Mouse (Mus musculus): ENCODE measurements around the gene Rasgef1b.

The Rasgef1b gene

DNA sequence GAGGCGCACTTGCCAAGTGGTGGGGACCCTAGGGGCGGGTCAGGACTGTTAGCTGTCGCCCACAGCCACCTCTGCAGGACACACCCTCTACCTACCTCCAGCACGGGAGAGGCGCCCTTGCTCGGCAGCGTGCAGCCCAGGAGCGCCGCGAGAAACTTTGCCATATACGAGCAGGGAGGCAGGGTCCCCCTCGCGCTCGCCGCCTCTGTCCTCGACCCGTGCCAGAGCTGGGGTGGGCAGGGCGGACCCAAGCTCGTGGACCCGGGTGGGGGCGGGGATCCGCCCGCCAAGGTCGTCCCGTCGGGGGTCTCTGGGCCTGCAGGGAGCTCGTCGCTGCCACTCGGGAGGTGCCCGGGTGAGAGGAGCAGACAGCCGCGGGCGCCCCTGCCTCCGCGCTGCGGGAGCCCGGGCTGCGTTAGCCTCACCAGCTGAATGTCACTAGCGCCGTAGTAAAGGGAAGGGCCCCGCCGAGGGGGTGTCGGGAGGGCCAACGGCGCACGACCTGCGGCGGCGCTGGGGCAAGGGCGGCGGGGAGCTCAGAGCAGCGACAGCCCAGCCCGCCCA, at the start of gene Rasgef1b:
TSS of gene Rasgef1b (minus strand) at position 417 of the 564 bp plus-strand sequence.
- peak; percentile 83 for DNase-seq (ENCODE audit: low spot score)

DNA sequence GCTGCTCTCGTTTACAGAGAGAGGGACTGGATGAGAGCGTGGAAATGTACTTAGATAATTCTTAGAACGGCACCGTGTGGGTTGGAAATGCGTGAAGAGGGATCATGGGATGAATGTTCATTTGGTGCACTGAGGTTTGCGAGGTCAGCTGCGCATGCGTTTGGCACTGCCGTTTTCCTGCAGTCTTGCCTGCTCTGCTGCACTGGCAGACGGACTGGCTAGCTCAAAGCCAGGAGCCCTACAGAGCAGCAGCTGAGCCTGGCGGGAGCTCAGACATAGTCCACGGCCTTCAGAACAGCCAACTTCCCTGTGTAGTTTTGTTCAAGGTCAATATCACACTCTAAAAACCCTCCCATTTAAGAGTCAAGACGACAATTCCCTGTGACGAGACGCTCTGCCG, 46.5 kb upstream of the Rasgef1b start:
- no peak for DNase-seq (ENCODE audit: low spot score)

DNA sequence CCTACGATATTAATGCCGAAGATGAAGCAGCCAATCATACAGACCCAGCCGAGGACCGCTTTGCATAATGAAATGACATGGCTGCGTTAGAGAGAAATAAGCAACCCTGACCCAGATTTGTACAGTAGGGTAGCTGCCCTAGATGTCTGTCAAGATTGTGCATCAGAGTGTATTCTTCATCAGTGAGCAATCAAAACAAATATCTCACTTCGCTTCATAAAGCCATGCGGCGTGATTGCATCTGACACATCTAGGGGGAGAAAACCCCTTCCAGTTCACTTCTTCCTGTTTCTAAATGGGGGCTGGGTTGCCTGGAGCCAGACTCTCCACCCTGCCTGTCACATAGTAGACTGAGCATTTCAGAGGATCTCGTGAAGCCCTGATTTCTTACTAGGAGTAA, 44.4 kb upstream of the Rasgef1b start:
- no peak for DNase-seq (ENCODE audit: low spot score)

DNA sequence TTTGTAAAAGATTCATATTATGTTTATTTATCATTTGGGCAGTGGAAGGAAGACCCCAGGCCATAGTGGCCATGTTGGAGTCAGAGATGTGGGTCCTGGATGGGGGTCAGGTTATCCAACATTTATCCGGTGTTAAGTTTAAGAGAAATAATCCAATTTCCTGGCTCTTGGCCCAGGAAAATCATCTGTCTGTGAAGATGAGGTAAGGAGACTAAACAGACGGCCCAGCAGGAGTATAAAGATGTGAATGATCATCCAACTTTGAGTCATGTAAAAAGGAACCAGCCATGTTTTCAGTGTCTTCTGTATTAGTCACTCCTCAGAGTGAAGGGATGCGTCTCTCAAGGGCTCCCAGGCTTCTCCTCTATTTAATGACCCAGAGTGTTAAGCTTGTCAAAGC, 35.4 kb upstream of the Rasgef1b start:
- no peak for DNase-seq (ENCODE audit: low spot score)

DNA sequence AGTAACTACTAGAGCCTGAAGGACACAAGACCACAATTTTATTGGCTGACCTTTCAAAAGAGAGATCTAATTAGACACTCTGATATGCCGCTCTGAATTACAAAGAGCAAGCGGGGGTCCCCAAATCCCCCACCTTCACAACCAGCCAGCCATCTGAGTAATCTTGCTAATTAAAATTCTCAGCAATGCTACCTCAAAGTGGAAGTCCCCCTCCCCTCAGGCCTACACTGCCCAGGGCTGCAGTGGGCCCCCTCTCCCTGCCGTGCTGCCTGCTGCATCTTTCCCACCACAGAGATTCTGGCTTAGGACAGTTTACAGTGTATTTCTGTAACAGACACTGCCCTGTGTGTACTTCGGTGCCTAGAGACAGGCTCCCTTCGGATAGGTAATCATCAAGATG, 30.0 kb upstream of the Rasgef1b start:
- no peak for DNase-seq (ENCODE audit: low spot score)

DNA sequence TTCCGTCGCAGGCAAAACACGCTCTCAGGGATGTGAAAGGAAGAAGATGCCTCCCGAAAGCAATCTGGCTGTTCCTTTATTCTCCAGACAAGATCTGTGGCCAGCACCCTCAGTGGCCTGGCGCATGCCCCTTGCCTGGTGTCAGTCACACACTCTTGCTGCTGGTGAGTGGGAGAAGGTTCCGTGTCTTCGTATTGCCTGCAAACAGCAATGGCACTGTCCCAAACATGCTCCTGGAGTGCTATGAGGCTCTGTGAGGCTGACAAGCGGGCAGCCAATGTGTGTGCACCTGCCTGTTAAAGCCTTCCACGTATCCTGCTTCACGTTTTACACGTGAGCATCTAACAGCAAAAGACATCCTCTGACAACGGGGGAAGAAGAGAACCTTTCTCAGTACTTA, 25.0 kb upstream of the Rasgef1b start:
- no peak for DNase-seq (ENCODE audit: low spot score)

DNA sequence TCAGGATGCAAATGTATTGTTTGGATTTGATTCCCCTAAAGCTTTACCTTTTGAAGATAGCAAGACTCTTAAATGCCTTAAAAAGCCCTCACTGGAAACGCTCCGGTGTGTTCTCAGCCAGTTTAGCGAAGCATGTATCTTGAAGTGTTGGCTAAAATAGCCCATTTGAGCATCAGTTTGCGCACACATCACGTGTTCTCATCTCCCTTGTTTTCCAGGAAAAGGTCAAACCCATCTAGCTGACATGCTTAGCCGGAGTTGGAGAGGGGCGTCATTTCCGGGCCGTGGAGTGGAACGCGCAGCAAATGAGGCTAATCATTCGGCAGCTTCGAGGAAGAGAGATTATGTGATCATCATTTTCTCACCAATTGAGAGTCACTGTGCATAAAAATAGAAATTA, 24.5 kb upstream of the Rasgef1b start:
- no peak for DNase-seq (ENCODE audit: low spot score)

DNA sequence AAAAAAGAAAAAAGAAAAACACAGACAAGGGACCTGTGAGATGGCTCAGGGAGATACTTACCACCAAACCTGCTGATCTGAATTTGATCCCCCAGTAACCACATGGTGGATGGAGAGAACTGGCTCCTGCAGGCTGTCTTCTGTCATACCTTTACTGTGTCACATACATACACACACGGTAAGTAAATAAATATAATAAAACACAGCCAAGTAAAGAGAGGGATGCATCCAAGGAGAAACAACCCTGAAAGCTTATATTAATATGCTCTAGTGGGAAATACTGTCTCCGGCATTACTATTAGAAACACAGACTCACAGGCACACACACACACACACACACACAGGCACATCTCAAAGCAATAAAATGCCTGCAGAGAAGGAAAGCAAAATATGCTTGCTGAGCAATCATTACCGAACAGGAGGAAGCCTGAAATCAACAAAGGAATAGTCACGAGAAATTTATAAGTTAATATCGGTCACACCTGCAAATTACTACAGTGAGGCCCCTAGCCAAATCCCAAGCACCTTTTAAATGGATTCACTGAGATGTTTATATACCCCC, 23.9 kb upstream of the Rasgef1b start:
- no peak for DNase-seq (ENCODE audit: low spot score)

DNA sequence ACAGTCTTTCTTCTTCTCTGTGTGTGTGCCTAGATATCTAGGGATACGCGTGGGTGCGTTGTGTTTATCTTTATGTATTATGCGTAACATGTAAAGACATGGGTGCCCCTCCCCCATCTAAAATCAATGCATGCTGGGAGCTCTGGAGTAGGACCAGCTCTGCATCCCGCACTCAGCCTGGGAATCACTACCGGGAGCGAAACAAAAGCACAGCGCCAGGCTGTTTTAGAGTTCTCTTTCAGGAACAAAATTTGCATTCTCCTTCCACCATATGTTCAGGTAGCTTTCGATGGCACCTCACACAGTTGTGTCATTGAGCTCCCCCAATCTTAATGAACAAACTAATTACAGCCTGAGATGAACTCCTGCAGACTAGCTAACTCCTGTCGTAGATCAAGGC, 19.6 kb upstream of the Rasgef1b start:
- DNase-seq (ENCODE audit: low spot score): no peak

DNA sequence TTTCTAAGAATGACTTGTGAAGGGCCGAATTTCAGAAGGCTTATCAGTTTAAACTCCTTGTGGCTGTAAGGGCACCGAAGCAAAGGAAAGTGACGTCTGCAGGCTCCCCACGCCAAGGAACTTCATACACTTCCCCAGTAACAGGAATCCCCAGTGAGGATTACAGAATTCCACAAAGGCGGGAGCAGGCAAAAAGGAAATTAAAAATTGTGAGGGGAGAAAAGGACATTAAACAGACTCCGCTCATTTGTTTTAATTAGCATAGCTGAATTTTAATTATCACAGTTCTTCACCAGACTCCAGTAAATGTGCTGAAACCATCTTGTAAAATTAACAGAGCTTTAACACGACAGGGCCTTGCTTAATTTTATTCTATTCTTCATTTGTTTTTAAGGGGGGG, 17.2 kb upstream of the Rasgef1b start:
- DNase-seq (ENCODE audit: low spot score): no peak

DNA sequence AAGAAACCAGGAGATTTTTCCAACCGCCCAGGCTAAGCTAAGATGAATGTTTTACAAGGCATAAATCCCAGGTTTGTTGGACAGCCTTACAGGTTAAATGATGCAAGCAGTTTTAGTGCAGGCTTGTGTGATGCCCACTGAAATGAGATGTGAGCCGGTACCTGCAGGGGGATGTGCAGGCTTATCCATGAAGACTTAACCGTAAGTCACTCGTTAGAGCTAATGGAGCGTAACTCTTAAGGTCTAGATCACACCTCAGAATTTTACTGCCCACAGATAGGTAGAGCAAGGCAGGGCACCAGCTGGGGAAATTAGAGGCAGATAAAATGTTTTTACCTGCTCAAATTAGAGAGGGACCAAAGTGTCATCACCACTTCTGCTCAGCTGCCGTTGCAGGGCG, 14.0 kb upstream of the Rasgef1b start:
- DNase-seq (ENCODE audit: low spot score): no peak

DNA sequence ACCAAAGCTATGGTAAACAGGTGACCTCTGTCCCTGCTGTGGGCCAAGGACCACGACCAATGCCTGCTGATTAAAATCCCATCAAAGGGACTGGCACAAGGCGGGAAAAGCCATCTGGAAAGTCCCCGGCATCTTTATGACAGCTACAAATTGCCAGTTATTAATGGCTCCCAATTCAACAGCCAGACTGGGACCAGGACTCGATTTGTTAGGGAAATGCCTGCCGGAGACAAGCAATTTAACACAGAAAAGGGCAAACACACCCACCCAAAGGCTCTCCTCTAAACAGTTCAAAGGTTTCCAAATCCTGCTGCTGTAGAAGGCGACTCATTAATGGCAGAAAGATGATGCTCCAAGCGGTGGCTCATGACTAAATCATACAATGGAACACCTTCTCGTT, 13.2 kb upstream of the Rasgef1b start:
- no peak for DNase-seq (ENCODE audit: low spot score)

DNA sequence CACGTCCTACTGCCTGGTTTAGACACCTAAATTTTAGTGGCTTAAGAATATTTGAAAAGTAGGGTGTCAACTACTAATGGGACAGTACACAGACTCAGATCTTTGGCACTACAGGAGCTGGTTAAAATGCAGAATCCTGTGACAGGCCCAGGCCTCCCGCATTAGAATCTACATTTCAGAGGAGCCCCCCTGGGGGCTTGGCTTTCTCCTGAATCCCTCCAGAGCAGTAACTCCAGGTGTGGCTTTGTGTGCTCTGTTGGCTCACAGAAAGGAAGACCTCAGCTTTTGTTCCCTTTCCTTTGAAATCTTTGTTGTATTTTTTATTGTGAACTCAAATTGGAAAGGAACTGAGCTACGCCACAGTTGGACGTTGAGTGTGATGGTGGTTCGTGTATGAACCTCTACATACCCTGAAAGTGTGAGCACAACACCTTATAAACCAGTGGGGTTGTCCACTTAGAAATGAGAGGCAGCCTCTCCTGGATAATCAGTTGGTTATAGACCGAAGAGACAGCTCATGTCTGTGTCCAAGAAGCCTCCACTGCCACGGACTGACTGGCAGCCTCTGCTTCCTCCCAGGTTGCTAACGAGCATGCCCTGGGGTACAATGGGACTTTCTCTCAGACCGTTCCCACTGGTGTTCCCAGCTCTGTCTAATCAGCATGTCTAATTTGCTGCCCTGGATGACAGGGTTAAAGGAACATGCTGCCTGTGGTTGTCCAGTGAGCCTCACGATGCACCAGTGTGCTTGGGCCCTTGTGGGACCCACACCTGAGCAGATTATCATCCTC, 9.3 kb upstream of the Rasgef1b start:
- no peak for DNase-seq (ENCODE audit: low spot score)

DNA sequence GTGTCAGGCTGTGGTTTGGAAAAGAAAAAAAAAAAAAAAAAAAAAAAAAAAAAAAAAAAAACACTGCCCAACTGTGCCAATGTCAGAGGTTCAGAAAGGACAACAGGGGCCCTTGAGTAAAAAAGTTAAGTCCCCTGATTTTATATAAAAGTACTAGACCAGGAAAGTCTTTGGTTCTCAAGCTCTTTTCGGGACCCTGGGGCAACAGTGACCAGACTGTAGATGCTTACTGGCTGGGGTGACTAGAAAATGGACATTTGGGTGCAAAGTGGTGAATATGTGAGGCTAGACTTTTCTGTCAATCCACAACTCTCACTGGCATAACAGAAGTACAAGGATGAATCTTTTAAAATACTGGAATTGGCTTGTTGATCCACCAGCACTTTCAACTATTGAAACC, 1.1 kb upstream of the Rasgef1b start:
- no peak for DNase-seq (ENCODE audit: low spot score)

DNA sequence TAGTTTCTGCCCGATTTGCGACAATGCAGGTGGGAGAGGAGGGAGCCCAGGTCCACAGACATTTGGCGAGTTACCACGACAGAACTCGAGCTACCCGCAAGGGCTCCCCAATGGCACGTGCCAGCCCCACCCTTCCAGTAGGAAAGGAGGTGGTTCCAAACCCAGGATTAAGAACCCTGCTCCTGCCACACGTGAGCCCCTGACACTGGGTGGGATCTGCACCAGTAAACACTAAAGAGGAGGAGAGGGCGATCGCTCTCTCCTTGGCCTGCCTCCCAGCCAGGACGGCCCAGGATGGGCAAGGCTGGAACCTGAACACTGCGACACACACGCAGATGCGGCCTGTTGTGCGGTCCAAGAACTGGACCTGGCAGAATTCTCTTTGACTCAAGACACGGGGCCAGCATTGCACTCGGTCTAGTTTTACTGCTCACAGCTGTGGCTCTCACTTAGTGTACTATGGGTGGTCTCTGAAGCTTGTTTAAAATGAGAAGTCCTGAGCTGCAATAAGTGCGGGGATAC, 557 bp upstream of the Rasgef1b start:
- DNase-seq (ENCODE audit: low spot score): peak; percentile 52

DNA sequence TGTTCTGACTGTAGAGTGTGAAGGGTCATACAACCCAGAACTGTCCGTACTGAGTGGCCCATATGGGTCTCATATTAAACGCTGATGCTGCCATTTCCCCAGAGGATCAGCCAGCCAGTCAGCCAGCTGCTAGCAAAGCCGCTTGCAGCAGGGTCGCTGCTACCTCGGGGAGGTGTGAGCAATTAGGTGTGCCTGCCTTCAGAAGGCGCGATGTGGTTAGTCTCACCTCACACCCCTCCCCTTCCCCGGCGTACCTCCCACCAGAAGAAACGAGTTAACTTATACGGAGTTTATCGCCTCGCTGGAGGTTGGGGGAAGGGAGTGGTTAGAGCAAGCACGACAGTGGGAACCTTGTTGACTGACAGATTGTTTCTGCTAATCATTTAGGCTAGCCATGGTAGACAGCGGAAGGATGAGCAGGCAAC, 826 bp downstream of the Rasgef1b start:
- peak; percentile 45 for DNase-seq (ENCODE audit: low spot score)

DNA sequence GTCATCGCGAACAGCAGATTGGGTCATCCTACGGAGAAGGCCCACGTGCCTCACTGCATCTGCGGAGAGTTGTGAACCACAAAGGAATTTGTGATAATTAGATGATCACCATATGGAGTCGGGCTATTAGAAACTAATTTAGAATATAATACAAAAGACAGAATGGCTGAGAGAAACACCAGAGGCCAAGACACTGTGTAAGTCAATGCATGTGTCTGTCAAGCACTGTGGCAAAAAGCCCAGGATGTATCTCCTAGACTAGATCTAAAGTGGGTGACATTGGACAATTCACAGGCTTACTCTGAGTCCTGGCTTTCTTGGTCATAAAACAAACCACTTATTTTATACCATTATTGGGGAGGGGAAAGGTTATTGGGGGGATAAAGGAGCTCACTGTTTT, 4.9 kb downstream of the Rasgef1b start:
- DNase-seq (ENCODE audit: low spot score): no peak

DNA sequence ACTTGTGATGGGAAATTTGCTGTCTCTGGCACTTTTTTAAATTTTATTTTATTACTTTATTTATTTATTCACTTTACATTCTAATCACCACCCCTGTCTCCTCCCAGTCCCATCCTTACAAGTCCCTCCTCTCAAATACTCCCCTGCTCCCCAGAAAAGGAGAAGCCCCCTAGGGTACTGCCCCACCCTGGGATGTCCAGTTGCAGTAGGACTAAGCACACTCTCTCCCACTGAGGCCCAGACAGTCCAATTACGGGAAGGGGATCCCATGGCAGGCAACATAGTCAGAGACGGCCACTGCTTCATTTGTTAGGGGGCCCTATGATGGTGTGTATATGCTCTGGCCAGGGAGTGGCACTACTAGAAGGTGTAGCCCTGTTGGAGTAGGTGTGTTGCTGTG, 6.6 kb downstream of the Rasgef1b start:
- DNase-seq (ENCODE audit: low spot score): no peak

DNA sequence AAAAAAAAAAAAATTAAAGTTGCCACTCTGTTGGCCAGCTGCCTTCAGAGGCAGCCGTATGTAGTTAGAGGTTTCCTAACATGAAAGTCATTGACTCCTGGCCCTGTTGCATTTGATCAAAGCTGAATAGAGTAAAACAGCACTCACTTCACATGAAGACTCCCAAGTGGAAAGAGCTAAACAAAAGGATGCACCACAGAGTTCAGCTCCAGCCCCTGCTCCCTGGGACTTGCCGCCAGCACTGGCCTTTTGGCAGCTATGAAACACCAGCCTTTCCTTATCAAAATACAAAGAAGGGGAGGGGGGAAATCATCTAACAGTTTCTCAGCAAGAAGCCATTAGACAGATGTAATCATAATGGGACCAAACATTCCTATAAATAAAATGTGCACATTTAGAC, 8.3 kb downstream of the Rasgef1b start:
- no peak for DNase-seq (ENCODE audit: low spot score)

DNA sequence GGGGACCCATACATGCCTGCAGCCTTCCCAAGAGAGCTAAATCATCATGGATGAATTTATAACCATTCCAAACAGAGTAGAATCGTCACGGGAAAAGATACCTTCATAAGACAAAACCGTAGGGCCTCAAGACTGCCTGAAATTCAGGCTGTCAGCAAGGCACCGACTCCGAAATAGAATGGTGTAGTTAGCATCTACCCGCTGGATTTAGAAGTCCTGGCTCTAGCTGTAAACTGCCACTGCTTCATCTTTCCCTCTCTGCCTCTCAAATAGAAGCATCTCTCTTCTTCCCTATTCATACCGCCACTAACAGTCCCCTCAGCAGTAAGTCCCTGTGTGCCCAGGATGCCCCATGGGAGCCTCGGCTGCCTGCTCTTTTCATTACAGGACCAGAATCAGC, 10.9 kb downstream of the Rasgef1b start:
- no peak for DNase-seq (ENCODE audit: low spot score)

DNA sequence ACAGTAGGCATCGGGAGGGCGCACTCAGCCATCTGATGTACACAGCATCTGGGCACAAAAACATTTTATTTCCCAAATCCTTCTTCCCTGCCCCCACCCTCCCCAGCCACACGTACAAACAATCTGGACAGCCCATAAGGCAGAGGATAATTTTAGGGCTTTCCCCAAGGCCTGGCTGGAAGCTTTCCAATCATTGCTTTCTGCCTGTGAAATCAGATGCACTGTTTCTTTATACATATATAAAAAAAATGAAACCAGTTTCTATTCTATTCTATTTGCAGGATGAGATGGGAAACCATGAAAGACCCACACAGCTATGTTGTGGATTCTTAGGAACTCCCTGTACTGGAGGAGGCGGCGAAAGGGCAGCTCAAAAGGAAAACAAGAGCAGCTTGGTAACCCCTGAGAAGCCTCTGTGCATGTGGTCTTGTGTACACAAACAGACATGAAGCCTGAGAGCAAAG, 13.6 kb downstream of the Rasgef1b start:
- DNase-seq (ENCODE audit: low spot score): no peak

DNA sequence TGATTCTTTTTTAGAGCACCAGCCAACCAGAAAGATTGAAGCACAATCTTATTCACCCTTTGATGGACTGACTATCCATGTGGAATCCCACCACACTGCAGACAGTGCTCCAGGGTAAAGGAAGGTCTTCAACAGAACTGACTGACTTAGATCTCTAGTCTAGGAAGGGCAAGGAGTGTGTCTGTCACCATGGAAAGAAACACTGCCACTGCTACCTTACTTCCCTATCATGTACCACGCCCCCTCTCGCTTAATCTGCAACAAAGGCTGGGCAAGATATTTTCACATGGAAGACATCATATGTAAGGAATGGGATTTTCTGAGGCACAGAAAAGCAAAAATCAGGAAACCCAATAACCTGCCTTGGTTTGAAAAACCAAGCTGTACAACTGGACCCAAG, 16.9 kb downstream of the Rasgef1b start:
- DNase-seq (ENCODE audit: low spot score): no peak

DNA sequence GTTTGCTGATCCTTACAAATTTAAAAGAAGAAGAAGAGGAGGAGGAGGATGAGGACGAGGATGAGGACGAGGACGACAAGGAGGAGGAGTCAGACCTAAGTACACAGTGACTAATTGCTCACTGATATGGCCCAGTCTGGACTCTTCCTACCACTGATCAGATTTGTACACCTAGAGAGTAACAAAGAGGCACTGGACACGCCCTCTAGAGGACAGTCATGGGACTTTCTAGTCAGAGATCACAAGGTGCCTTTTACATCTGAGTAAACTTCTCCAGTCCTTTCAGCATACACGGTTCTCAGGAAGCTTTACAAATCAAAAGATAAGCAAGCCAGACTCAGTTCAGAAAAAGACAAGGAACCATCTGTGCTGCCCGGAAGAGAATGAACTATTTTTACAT, 20.2 kb downstream of the Rasgef1b start:
- DNase-seq (ENCODE audit: low spot score): peak; percentile 60
